In genomic region chr17:31821136-31821933, GRCm38 (mm10) we compare ENCODE assay signal across 10 mouse cellular contexts. TPM values are rescaled to one million over a fixed set of nuclear protein-coding genes. Genes with fewer than 3 reads are reported as not detected.
DNase-seq lines count a peak whose midpoint lies in the region; ATAC-seq lines count a peak whose summit lies in the region.
"Had no signal": no experiment of that assay in that cellular context is flagged by ENCODE, and none has a peak within 500 bp of the region (broad histone marks: within the 10 kb centered on the region; RNA-seq: fewer than 3 reads in every experiment).

No protein-coding gene starts in this region.

- H3K9me3 ChIP-seq in heart, embryonic 13.5 days, result no peaks in the 10 kb centered on the region
- no peaks in the 10 kb centered on the region for H3K9me3 ChIP-seq in embryonic facial prominence, embryonic 14.5 days (ENCODE audit: control insufficient read depth, low read length)

- peaks cover 30% of the 10 kb centered on the region for H3K4me1 ChIP-seq in heart, embryonic 13.5 days
- peaks cover 4% of the 10 kb centered on the region; the same call in 1 of the 2 replicates for H3K4me1 ChIP-seq in embryonic facial prominence, embryonic 14.5 days (ENCODE audit: control insufficient read depth, insufficient read depth, low read length)

- H3K27me3 ChIP-seq in heart, embryonic 13.5 days (replicated peaks), result no peaks in the 10 kb centered on the region
- H3K27me3 ChIP-seq in embryonic facial prominence, embryonic 14.5 days (replicated peaks; ENCODE audit: control insufficient read depth, insufficient read depth, low read length), result no peaks in the 10 kb centered on the region

- no peak overlapping the region for H3K4me2 ChIP-seq in heart, embryonic 13.5 days
- no peak overlapping the region for H3K4me2 ChIP-seq in embryonic facial prominence, embryonic 14.5 days (ENCODE audit: low read depth, low read length)

- H3K27ac ChIP-seq in heart, embryonic 13.5 days (replicated peaks), result no peak overlapping the region
- no peak overlapping the region for H3K27ac ChIP-seq in embryonic facial prominence, embryonic 14.5 days (replicated peaks; ENCODE audit: low read depth, low read length)
- H3K27ac ChIP-seq: left cerebral cortex, adult 2 months had no signal

- H3K36me3 ChIP-seq in heart, embryonic 13.5 days, result no peaks in the 10 kb centered on the region
- no peaks in the 10 kb centered on the region for H3K36me3 ChIP-seq in embryonic facial prominence, embryonic 14.5 days (ENCODE audit: control insufficient read depth, insufficient read depth, low read length)

- no peak overlapping the region for H3K4me3 ChIP-seq in heart, embryonic 13.5 days
- H3K4me3 ChIP-seq in embryonic facial prominence, embryonic 14.5 days (ENCODE audit: low read depth, low read length), result no peak overlapping the region
- H3K4me3 ChIP-seq: erythroblast, embryonic 14.5 days; left cerebral cortex, adult 2 months had no signal

- peak overlapping the region; percentile 52; the same call in 1 of the 2 replicates for H3K9ac ChIP-seq in heart, embryonic 13.5 days
- H3K9ac ChIP-seq in embryonic facial prominence, embryonic 14.5 days (ENCODE audit: low read depth, low read length), result 0 out of 2 replicates have a peak overlapping the region, but pooled peaks have one; percentile 28

- no peak for ATAC-seq in heart, embryonic 13.5 days (ENCODE audit: extremely low read depth, insufficient number of reproducible peaks, low FRiP score, low TSS enrichment)
- ATAC-seq in CD4-positive, CD25-positive, alpha-beta regulatory T cell, adult 4 months, result peak; percentile 81
- 0 out of 2 replicates have a peak, but pooled peaks have one; percentile 31 for ATAC-seq in embryonic facial prominence, embryonic 14.5 days (ENCODE audit: low read depth)

- intact Hi-C loops in heart, postnatal 25 days (cut with DNase I), result no loop called here

- WGBS in heart, embryonic 13.5 days, result 36% methylated on average over 13 of the region's 13 CpGs
- 47% methylated on average over 10 of the region's 13 CpGs for WGBS in embryonic facial prominence, embryonic 14.5 days

- no peak for DNase-seq in heart, postnatal 25 days (ENCODE audit: low spot score)
- DNase-seq in embryonic facial prominence, embryonic 14.5 days (ENCODE audit: low spot score), result no peak
- DNase-seq in retina, postnatal 1 day, result peak; percentile 49
- DNase-seq in right cerebral cortex, adult 18-20 months, result no peak
- DNase-seq in ovary, postnatal 10 days (ENCODE audit: low spot score), result no peak
- DNase-seq in lung, postnatal 10 days, result no peak

RNA-seq across cellular contexts. Expression of gene Sik1, which starts 34.3 kb away (rescaled TPM):
- 17.2 and 17.6 TPM in 2 replicates for polyA plus RNA-seq in heart, embryonic 13.5 days (2015; fragmentation: Nextera tagmentation; extraction: Ambion mirVana)
- total RNA-seq in heart, postnatal 25 days (2021), result 10 to 100 TPM; 18.7 to 29.0 TPM
- 1 to 10 TPM; 2.0 to 4.2 TPM for polyA plus RNA-seq in CD4-positive, CD25-positive, alpha-beta regulatory T cell, adult 4 months (2017; shearing (Covaris generic))
- polyA plus RNA-seq in embryonic facial prominence, embryonic 14.5 days (2014; fragmentation: Nextera tagmentation; extraction: Ambion mirVana), result 25.1 and 27.8 TPM in 2 replicates
